Mouse (Mus musculus): ENCODE data around the gene Bhmt2.
A peak's percentile ranks its signal among the peaks of the same experiment; 100 is the strongest.

Gene Bhmt2

DNA sequence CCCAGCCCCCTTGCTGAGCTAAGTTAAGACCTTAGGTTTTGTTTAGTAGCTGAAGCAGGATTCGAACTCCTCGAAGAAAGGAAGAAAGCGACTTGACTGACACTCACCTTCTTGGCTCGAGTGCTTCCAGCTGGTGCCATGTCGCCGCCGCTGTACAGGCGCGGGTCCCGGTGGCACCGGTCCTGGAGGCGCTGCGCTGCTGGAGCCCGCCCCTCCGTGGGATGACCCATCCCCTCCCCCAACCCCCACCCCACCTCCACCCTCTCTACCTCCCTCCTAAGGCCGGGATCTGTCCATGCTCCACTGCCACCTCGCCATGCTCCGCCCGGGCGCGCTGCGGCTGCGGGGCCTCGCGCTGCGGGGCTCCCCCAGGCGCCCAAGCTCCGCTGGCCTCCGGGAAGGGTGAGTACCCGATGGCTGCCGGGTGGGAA lies at the start of gene Bhmt2, which contains the start of gene Dmgdh:
Bhmt2 (minus strand) TSS at position 172 of the 431 bp plus-strand sequence.
Dmgdh (plus strand) TSS at position 303 of the 431 bp plus-strand sequence.
- peak; percentile 46 to 48 for DNase-seq

DNA sequence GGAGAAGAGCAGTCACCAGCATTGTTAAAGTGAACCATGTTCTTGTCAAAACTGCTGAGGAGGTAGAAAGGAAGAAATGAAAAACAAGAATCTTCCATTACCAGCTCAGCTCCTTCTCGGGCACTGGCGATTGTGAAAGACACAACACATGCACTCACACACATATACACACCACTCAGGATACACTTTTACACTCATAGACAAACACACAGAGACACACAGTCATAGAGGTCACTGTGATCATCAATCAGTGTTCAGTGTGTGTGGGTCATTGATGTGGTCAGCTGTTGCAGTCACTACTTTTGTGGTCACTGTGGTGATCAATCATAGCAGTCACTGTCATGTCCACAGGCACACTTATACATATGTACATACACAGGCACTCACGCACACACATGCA lies 49.4 kb upstream of the Bhmt2 start:
- DNase-seq, result no peak

GRCm38 (mm10) chr13:93721916-93722315 lies 47.8 kb upstream of the Bhmt2 start:
- no peak for DNase-seq

DNA sequence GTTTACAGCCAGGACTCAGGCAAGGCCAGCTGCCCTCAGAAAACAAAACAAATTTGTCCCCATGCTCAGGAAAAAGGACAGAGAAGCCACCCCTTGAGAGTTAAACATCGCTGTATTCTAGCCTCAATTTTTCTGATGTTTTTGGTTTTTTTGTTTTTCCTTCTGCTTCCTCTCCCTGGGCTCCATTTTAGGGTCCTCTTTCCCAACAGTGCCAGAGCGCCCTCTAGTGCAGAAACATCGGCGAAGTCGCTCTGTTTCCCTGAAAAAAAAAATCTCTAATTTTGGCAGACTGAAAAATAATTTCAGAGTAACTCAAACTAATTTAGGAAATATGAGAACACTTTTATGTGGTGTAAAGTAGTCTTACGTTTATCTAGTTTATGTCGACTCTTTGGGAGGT lies 44.8 kb upstream of the Bhmt2 start:
- peak in 1 of 2 experiments; percentile 56 for DNase-seq

- no peak for DNase-seq
Measured at GRCm38 (mm10) chr13:93717113-93717512, 43.0 kb upstream of the Bhmt2 start.

DNA sequence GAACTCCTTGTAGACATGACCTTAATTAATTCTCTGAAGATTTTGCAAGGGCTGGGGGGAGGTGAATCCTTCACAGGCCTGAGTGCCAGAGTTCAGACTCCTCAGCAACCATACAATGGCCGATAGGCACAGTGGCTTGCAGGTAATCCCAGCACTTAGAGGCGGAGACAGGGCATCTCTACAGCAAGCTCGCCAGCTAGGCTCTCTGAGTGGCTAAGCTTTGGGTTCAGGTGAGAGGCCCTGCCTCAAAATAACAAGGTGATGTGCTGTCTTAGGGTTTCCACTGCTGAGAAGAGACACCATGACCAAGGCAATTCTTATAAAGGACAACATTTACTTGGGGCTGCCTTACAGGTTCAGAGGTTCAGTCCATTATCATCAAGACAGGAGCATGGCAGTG lies 39.7 kb upstream of the Bhmt2 start:
- DNase-seq, result no peak

DNA sequence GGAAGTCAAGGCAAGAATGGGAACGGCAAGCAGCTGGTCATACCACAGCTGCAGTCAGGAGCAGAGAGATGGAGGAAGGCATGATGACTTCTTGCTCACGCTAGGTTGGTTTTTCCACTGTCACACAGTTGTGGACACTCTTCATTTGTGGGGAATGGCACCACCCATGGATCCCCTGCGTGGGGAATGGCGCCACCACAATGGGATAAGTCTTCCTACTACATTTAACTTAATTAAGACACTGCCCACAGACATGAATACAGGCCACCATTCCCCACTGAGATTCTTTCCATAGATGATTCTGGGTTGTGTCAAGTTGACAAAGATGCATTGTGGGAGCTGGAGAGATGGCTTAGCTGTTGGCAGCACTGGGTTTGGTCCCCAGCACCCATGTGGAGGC lies 38.3 kb upstream of the Bhmt2 start:
- no peak for DNase-seq

DNA sequence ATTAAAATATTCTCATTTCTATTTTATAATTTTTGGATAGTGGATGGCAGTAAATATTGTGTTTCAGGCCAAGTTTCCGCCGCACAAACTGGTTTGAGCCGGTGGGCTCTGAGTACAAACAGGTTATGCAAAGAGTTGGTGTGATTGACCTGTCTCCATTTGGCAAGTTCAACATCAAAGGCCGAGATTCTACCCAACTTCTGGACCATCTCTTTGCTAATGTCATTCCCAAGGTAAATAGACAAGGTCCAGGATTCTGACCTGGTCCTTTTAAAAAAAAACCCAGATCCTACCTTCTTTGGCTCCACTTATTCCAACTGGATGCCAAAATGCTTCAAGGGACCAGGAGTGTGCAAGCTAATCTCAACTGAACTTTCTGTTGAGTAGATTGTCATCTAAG lies 37.1 kb upstream of the Bhmt2 start:
- peak in 1 of 2 experiments; percentile 61 for DNase-seq

GRCm38 (mm10) chr13:93710325-93710724 lies 36.2 kb upstream of the Bhmt2 start:
- peak in 1 of 2 experiments; percentile 19 for DNase-seq

DNA sequence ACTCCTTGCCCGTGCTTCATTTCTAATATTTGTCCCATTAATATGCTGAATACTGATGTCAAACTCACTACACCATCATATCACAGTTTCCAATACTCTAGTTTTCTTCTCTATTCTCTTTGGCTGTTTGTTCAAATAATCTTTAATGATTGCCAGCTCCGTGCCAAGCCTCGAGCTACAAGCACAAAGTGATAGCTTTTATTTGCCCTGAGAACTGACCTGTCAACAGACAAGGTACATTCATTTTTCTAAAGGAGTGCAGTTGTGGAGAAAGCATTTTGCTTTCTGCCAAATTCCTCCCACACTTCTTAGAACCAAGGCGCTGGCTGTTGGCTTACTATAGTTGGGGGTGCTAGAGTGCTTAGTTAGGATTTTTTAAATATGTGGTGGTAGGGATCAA lies 33.2 kb upstream of the Bhmt2 start:
- no peak for DNase-seq

DNA sequence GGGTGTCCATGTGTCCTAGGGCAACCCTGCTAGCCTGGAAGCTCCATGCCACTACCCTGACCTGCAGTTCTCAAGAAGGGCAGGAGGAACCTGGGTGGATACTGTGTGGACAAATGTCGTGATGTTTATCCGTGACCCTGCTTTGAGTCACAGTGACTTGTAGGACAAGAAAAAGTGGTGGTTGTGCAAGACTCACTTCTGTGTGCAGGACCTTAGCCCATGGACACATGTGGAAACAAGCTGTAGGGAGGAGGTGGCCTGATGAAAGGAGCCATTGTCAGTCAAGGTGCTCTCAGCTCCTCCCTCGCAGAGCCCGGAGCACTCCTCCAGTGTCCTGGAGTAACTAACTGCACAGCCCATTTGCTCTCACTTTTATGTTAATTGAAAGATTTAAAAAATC lies 31.6 kb upstream of the Bhmt2 start:
- DNase-seq, result no peak

- peak; percentile 84 to 89 for DNase-seq
Measured at GRCm38 (mm10) chr13:93698866-93699265, 24.8 kb upstream of the Bhmt2 start.

DNA sequence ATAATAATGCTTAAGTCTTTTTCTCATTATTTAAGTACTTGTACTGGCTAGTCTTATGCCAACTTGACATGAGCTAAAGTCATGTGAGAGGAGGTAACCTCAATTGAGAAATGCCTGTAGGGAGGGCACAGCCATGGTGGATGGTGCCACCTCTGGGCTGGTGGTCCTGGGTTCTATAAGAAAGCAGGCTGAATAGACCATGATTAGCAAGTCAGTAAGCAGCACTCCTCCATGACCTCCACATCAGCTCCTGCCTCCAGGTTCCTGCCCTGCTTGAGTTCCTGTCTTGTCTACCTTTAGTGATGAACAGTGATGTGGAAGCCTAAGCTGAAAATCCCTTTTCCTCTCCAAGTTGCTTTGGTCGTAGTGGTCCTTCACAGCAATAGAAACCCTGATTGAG lies 16.7 kb upstream of the Bhmt2 start:
- DNase-seq, result no peak

GRCm38 (mm10) chr13:93689566-93689965 lies 15.5 kb upstream of the Bhmt2 start:
- no peak for DNase-seq

DNA sequence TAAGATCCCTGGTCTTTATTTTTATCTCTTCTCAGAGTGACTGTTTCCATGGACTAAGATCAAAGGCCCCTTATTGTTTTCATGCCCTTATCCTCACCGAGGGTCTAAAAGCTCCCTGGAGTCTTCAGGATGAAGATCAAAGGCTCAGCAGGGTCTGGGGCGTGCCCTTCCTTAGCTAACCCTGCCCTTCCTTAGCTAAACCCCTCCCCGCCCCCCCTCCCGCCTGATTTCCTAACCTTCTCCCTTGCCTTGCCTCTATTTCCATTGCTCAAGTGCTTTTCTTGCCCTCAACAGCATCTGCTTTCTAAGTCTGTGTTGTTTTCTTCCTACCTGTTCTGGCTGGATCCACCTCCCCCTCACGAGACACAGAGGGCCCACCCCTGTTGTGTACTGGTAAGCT lies 13.2 kb upstream of the Bhmt2 start:
- DNase-seq, result no peak

GRCm38 (mm10) chr13:93685226-93685625 lies 11.1 kb upstream of the Bhmt2 start:
- DNase-seq, result no peak

DNA sequence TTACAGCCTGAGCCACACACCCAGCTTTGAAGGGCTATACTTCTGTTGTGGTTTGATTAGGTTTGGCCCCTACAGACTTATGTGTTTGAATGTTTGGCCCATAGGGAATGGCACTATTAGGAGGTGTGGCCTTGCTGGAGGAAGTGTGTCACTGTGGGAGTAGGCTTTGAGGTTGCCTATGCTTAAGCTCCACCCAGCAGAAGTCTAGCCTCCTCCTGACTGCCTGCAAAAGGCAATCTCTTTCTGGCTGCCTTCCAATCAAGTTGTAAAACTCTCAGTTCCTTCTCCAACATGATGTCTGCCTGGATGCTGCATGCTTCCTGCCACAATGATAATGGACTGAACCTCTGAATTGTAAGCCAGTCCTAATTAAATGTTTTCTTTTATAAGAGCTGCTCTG lies 9.2 kb upstream of the Bhmt2 start:
- DNase-seq, result no peak

GRCm38 (mm10) chr13:93676864-93677263 lies 2.8 kb upstream of the Bhmt2 start:
- no peak for DNase-seq

- peak; percentile 28 to 31 for DNase-seq
Measured at GRCm38 (mm10) chr13:93673296-93673695, 806 bp downstream of the Bhmt2 start.

DNA sequence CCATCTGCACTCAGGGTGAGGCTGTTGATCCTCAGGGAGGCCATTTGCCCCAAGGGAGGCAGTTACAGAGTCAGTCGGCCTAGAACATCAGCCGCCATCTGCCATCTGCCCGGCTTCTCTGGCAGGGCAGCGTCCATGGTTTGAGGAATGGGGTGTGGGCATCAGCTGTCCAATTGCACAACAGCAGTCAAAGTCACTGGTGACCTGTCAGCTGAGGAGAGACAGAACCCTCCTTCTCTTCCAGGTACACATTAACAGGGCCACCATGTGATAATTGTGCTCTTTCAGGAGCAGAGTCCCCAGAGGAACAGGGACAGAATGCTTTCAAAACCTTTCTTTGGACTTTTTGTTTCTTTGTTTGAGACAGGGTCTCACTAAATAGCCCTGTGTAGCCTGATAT lies 1.7 kb downstream of the Bhmt2 start:
- peak; percentile 70 to 80 for DNase-seq

- no peak for DNase-seq
Measured at GRCm38 (mm10) chr13:93667586-93667985, 6.5 kb downstream of the Bhmt2 start.

GRCm38 (mm10) chr13:93657941-93658340 lies 16.2 kb downstream of the Bhmt2 start:
- DNase-seq, result no peak

GRCm38 (mm10) chr13:93653382-93653781 lies 20.7 kb downstream of the Bhmt2 start:
- no peak for DNase-seq

GRCm38 (mm10) chr13:93648387-93649130 lies 25.5 kb downstream of the Bhmt2 start:
- peak; percentile 64 to 78 for DNase-seq

GRCm38 (mm10) chr13:93639636-93640035 lies 34.5 kb downstream of the Bhmt2 start:
- DNase-seq, result peak; percentile 70 to 86
